Mouse (Mus musculus) lung, embryonic 16.5 days (tissue): Measurements from ENCODE around the gene Traf1. TPM values are rescaled to one million over a fixed set of nuclear protein-coding genes. Genes with fewer than 3 reads are reported as not detected.

ENCODE experiments used
- ATAC-seq: fragments of 200-750 bp; cut with Nextera tagmentation; 2 replicates; pipeline ENCODE4 v1.8.0; 2017; ENCODE audit warnings: low read depth, mild to moderate bottlenecking, moderate library complexity
- H3K27ac ChIP-seq: fragments of 300-500 bp; sonication (generic); 2 replicates; pipeline ENCODE4 v1.5.1; 2014; ENCODE audit warnings: mild to moderate bottlenecking, control low read depth, low read length
- H3K27me3 ChIP-seq: fragments of 300-500 bp; sonication (generic); 2 replicates; pipeline ENCODE4 v1.6.1; 2014; ENCODE audit warnings: low read depth, low read length, mixed read lengths; ENCODE audit not compliant: control insufficient read depth, insufficient read depth
- H3K36me3 ChIP-seq: fragments of 300-500 bp; sonication (generic); 2 replicates; pipeline ENCODE4 v1.6.1; 2014; ENCODE audit warnings: low read length; ENCODE audit not compliant: control insufficient read depth, insufficient read depth
- H3K4me1 ChIP-seq: fragments of 300-500 bp; sonication (generic); replicated peaks from 2 replicates; pipeline ENCODE4 v1.6.1; 2014; ENCODE audit warnings: low read length, mixed read lengths; ENCODE audit not compliant: control insufficient read depth, insufficient read depth
- H3K4me2 ChIP-seq: fragments of 300-500 bp; sonication (generic); 2 replicates; pipeline ENCODE4 v1.6.1; 2014; ENCODE audit warnings: low read depth, low read length, control low read depth
- H3K4me3 ChIP-seq: fragments of 300-500 bp; sonication (generic); 2 replicates; pipeline ENCODE4 v1.5.1; 2014; ENCODE audit warnings: mild to moderate bottlenecking, low read length, control low read depth
- H3K9ac ChIP-seq: fragments of 300-500 bp; sonication (generic); 2 replicates; pipeline ENCODE4 v1.6.1; 2014; ENCODE audit warnings: low read length, control low read depth
- H3K9me3 ChIP-seq: fragments of 300-500 bp; sonication (generic); 2 replicates; pipeline ENCODE4 v1.6.1; 2016; ENCODE audit warnings: low read length; ENCODE audit not compliant: control insufficient read depth
- WGBS: fragments of 180-500 bp; shearing (Covaris S2); extraction: QIAGEN DNeasy Blood & Tissue Kit; methylation state at CpG from one replicate; pipeline ENCODE4 v1.1.7; 2014; 5-methylcytosine and 5-hydroxymethylcytosine counted together
- polyA plus RNA-seq: library from polyadenylated mRNA; unstranded; fragments of >200 nt; fragmentation: Nextera tagmentation; extraction: Ambion mirVana; gene quantifications from 2 replicates; pipeline ENCODE4 v1.2.1, GENCODE M21; 2015

Traf1 gene
- polyA plus RNA-seq, 1 experiment from 2014 or later: 4.7 TPM

- Histone ChIP-seq H3K9me3 (no peaks in the 10 kb centered on the region), H3K4me1 (peaks cover 8% of the 10 kb centered on the region), H3K4me2 (no peak overlapping the region), H3K9ac (no peak overlapping the region), H3K36me3 (no peaks in the 10 kb centered on the region), H3K27me3 (peaks cover 4% of the 10 kb centered on the region; the same call in 1 of the 2 replicates), H3K4me3 (no peak overlapping the region), H3K27ac (no peak overlapping the region)
- no peak for ATAC-seq
- 10% methylated on average over 5 of the region's 5 CpGs for WGBS
These were observed 24.1 kb downstream of the Traf1 start for GRCm38 (mm10) chr2:34937460-34937859.

GRCm38 (mm10) chr2:34927320-34927719, 34.3 kb downstream of the Traf1 start:
- no peak overlapping the region for H3K27ac ChIP-seq
- WGBS: 44% methylated on average over 5 of the region's 5 CpGs

GRCm38 (mm10) chr2:34922729-34923128, 38.8 kb downstream of the Traf1 start:
- WGBS: 3% methylated on average over 2 of the region's 2 CpGs
- ATAC-seq: no peak
- no peaks in the 10 kb centered on the region for H3K27me3 ChIP-seq
- H3K4me2 ChIP-seq: no peak overlapping the region
- no peak overlapping the region for H3K27ac ChIP-seq
- H3K4me1 ChIP-seq: no peaks in the 10 kb centered on the region
- no peaks in the 10 kb centered on the region for H3K9me3 ChIP-seq
- no peak overlapping the region for H3K9ac ChIP-seq
- no peak overlapping the region for H3K4me3 ChIP-seq
- H3K36me3 ChIP-seq: no peaks in the 10 kb centered on the region

More at GRCm38 (mm10) chr2:34927320-34927719, 34.3 kb downstream of the Traf1 start:
- no peaks in the 10 kb centered on the region for H3K27me3 ChIP-seq
- H3K36me3 ChIP-seq: no peaks in the 10 kb centered on the region
- H3K4me1 ChIP-seq: no peaks in the 10 kb centered on the region
- no peak for ATAC-seq
- H3K9ac ChIP-seq: no peak overlapping the region
- H3K4me2 ChIP-seq: no peak overlapping the region
- no peak overlapping the region for H3K4me3 ChIP-seq
- no peaks in the 10 kb centered on the region for H3K9me3 ChIP-seq

GRCm38 (mm10) chr2:34920144-34920543, 41.4 kb downstream of the Traf1 start:
- WGBS: 29% methylated on average over 2 of the region's 2 CpGs
- ATAC-seq: peak; percentile 31; the same call in 1 of the 2 replicates

GRCm38 (mm10) chr2:34915103-34915502, 46.5 kb downstream of the Traf1 start:
- Histone ChIP-seq H3K27me3 (peaks cover 3% of the 10 kb centered on the region), H3K4me2 (no peak overlapping the region; the same call in 1 of the 2 replicates), H3K27ac (0 out of 2 replicates have a peak overlapping the region, but pooled peaks have one; percentile 10), H3K4me1 (peaks cover 14% of the 10 kb centered on the region), H3K9ac (no peak overlapping the region), H3K4me3 (no peak overlapping the region), H3K36me3 (no peaks in the 10 kb centered on the region), H3K9me3 (no peaks in the 10 kb centered on the region)
- no peak for ATAC-seq
- 46% methylated on average over 2 of the region's 2 CpGs for WGBS

More at GRCm38 (mm10) chr2:34920144-34920543, 41.4 kb downstream of the Traf1 start:
- Histone ChIP-seq H3K4me2 (no peak overlapping the region), H3K4me3 (no peak overlapping the region), H3K27ac (no peak overlapping the region), H3K4me1 (peaks cover under 1% of the 10 kb centered on the region; the same call in 1 of the 2 replicates), H3K9ac (no peak overlapping the region), H3K36me3 (no peaks in the 10 kb centered on the region), H3K9me3 (no peaks in the 10 kb centered on the region), H3K27me3 (no peaks in the 10 kb centered on the region)

- no peaks in the 10 kb centered on the region for H3K36me3 ChIP-seq
- peaks cover 3% of the 10 kb centered on the region for H3K27me3 ChIP-seq
- peak overlapping the region; percentile 95 for H3K4me2 ChIP-seq
- peaks cover 14% of the 10 kb centered on the region for H3K4me1 ChIP-seq
- no peaks in the 10 kb centered on the region for H3K9me3 ChIP-seq
- WGBS: 18% methylated on average over 2 of the region's 2 CpGs
- H3K9ac ChIP-seq: no peak overlapping the region
- H3K27ac ChIP-seq: 0 out of 2 replicates have a peak overlapping the region, but pooled peaks have one; percentile 10
- ATAC-seq: peak; percentile 53; the same call in 1 of the 2 replicates
- peak overlapping the region; percentile 67; the same call in 1 of the 2 replicates for H3K4me3 ChIP-seq
These were observed 46.8 kb downstream of the Traf1 start for GRCm38 (mm10) chr2:34914823-34915082.

- 2% methylated on average over 29 of the region's 50 CpGs for WGBS
- Histone ChIP-seq H3K27ac (no peak overlapping the region), H3K9ac (peak overlapping the region; percentile 75)
These were observed 47.3 kb downstream of the Traf1 start for GRCm38 (mm10) chr2:34914069-34914822.

GRCm38 (mm10) chr2:34913218-34914068, 48.1 kb downstream of the Traf1 start, which contains the start of gene Phf19:
Gene Phf19, minus strand, starts transcription at chr2:34914026.
- H3K36me3 ChIP-seq: no peaks in the 10 kb centered on the region
- 1% methylated on average over 55 of the region's 64 CpGs for WGBS
- H3K9me3 ChIP-seq: no peaks in the 10 kb centered on the region
- H3K4me3 ChIP-seq: peak within 1 kb of the TSS; percentile 67
- peak within 1 kb of the TSS; percentile 95 for H3K4me2 ChIP-seq
- H3K4me1 ChIP-seq: peaks cover 14% of the 10 kb centered on the region
- peak within 1 kb of the TSS; percentile 75 for H3K9ac ChIP-seq
- peak; percentile 55 for ATAC-seq
- no peak within 1 kb of the TSS for H3K27ac ChIP-seq
- peaks cover 3% of the 10 kb centered on the region for H3K27me3 ChIP-seq

More at GRCm38 (mm10) chr2:34914069-34914822, 47.3 kb downstream of the Traf1 start:
- Histone ChIP-seq H3K4me3 (peak overlapping the region; percentile 67), H3K27me3 (peaks cover 3% of the 10 kb centered on the region), H3K36me3 (no peaks in the 10 kb centered on the region), H3K4me2 (peak overlapping the region; percentile 95), H3K4me1 (peaks cover 14% of the 10 kb centered on the region), H3K9me3 (no peaks in the 10 kb centered on the region)
- ATAC-seq: peak; percentile 63

GRCm38 (mm10) chr2:34912613-34913012, 49.0 kb downstream of the Traf1 start:
- peak overlapping the region; percentile 67 for H3K4me3 ChIP-seq
- H3K27ac ChIP-seq: no peak overlapping the region
- peaks cover 14% of the 10 kb centered on the region for H3K4me1 ChIP-seq
- no peaks in the 10 kb centered on the region for H3K9me3 ChIP-seq
- peak overlapping the region; percentile 75 for H3K9ac ChIP-seq
- no peaks in the 10 kb centered on the region for H3K36me3 ChIP-seq
- 38% methylated on average over 7 of the region's 7 CpGs for WGBS
- H3K4me2 ChIP-seq: peak overlapping the region; percentile 95; the same call in 1 of the 2 replicates
- ATAC-seq: no peak
- H3K27me3 ChIP-seq: peaks cover 3% of the 10 kb centered on the region
